26 mouse cellular contexts compared by ENCODE assay signal in the genomic region with DNA sequence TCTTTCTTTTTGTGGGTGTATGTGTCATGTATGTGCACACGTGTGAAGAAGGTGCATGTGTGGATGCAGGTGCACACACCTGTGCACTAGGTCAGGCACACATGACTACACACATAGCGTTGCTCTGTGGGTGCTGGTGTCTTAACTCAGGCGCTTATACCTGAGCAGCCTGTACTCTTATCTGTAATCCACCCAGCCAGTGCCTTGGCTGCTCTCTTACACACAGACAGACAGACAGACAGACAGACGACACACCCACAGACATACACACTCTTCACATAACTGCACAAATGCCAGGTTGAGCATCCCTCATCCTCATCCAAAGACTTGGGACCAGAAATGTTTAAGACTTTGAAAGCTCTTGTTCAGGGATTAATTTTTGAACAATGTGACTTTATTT. TPM values are rescaled to one million over a fixed set of nuclear protein-coding genes. Genes with fewer than 3 reads are reported as not detected.
A peak's percentile ranks its signal among the peaks of the same experiment; 100 is the strongest.
DNase-seq lines count a peak whose midpoint lies in the region; ATAC-seq lines count a peak whose summit lies in the region.
"Had no signal": no experiment of that assay in that cellular context is flagged by ENCODE, and none has a peak within 500 bp of the region (broad histone marks: within the 10 kb centered on the region; RNA-seq: fewer than 3 reads in every experiment).

No protein-coding gene starts in this region.

- H3K4me1 ChIP-seq in midbrain, embryonic 10.5 days, result peaks cover 30% of the 10 kb centered on the region
- peaks cover 7% of the 10 kb centered on the region for H3K4me1 ChIP-seq in midbrain, embryonic 13.5 days (replicated peaks)
- H3K4me1 ChIP-seq in limb, embryonic 10.5 days, result peaks cover 11% of the 10 kb centered on the region; the same call in 1 of the 2 replicates

- no peak overlapping the region for H3K4me3 ChIP-seq in midbrain, embryonic 10.5 days
- no peak overlapping the region for H3K4me3 ChIP-seq in midbrain, embryonic 13.5 days (replicated peaks)
- no peak overlapping the region for H3K4me3 ChIP-seq in limb, embryonic 10.5 days
- H3K4me3 ChIP-seq: embryonic facial prominence, embryonic 13.5 days; embryonic facial prominence, embryonic 15.5 days; erythroblast, embryonic 14.5 days; forebrain, embryonic 10.5 days; forebrain, embryonic 12.5 days had no signal

- 93% methylated on average over 4 of the region's 4 CpGs for WGBS in midbrain, embryonic 10.5 days
- WGBS in midbrain, embryonic 13.5 days, result 88% methylated on average over 4 of the region's 4 CpGs
- 89% methylated on average over 4 of the region's 4 CpGs for WGBS in limb, embryonic 10.5 days

- no peak overlapping the region for H3K9ac ChIP-seq in midbrain, embryonic 13.5 days (replicated peaks)
- H3K9ac ChIP-seq: embryonic facial prominence, embryonic 13.5 days; embryonic facial prominence, embryonic 15.5 days; forebrain, embryonic 12.5 days had no signal

- no peaks in the 10 kb centered on the region for H3K36me3 ChIP-seq in midbrain, embryonic 10.5 days
- no peaks in the 10 kb centered on the region for H3K36me3 ChIP-seq in midbrain, embryonic 13.5 days
- H3K36me3 ChIP-seq in limb, embryonic 10.5 days, result no peaks in the 10 kb centered on the region
- H3K36me3 ChIP-seq: embryonic facial prominence, embryonic 13.5 days; embryonic facial prominence, embryonic 15.5 days; forebrain, embryonic 10.5 days; forebrain, embryonic 12.5 days had no signal

- no peak for ATAC-seq in midbrain, embryonic 13.5 days
- ATAC-seq: forebrain, embryonic 16.5 days had no signal

- intact Hi-C loops in heart, postnatal 14 days (cut with DNase I), result loop anchor here (10.0 kb wide), 1 partner anchor 169 kb away; no protein-coding TSS in a partner anchor

- no peak overlapping the region for H3K4me2 ChIP-seq in midbrain, embryonic 13.5 days (replicated peaks)
- H3K4me2 ChIP-seq: embryonic facial prominence, embryonic 13.5 days; embryonic facial prominence, embryonic 15.5 days; forebrain, embryonic 12.5 days had no signal

- H3K27me3 ChIP-seq in midbrain, embryonic 10.5 days (ENCODE audit: low read depth, poor library complexity, severe bottlenecking), result no peaks in the 10 kb centered on the region
- H3K27me3 ChIP-seq in midbrain, embryonic 13.5 days, result no peaks in the 10 kb centered on the region
- no peaks in the 10 kb centered on the region for H3K27me3 ChIP-seq in limb, embryonic 10.5 days (ENCODE audit: low read depth, poor library complexity, severe bottlenecking)
- H3K27me3 ChIP-seq: embryonic facial prominence, embryonic 13.5 days; embryonic facial prominence, embryonic 15.5 days; forebrain, embryonic 12.5 days had no signal

- DNase-seq in heart, adult 11 months, result peak; percentile 55
- DNase-seq in heart, postnatal 14 days, result no peak
- no peak for DNase-seq in midbrain, embryonic 10.5 days (ENCODE audit: low spot score)
- DNase-seq in limb, embryonic 10.5 days (ENCODE audit: low spot score), result peak; percentile 19
- no peak for DNase-seq in layer of hippocampus, adult 8-10 months (ENCODE audit: low spot score in 2 of 2)
- DNase-seq: adrenal gland, adult 2 months; adrenal gland, postnatal 10 days; adrenal gland, postnatal 25 days; cerebellum, adult 11 months; cerebellum, adult 18-20 months; cerebellum, adult 8-10 months; cerebellum, adult 9-11 months; cerebellum, postnatal 14 days; cerebellum, postnatal 36 days; embryo, embryonic 11 days had no signal

- H3K9me3 ChIP-seq in midbrain, embryonic 10.5 days (replicated peaks), result no peaks in the 10 kb centered on the region
- H3K9me3 ChIP-seq in midbrain, embryonic 13.5 days, result no peaks in the 10 kb centered on the region
- no peaks in the 10 kb centered on the region for H3K9me3 ChIP-seq in limb, embryonic 10.5 days (replicated peaks)
- H3K9me3 ChIP-seq: embryonic facial prominence, embryonic 13.5 days; embryonic facial prominence, embryonic 15.5 days; forebrain, embryonic 10.5 days; forebrain, embryonic 12.5 days had no signal

- peak overlapping the region; percentile 57; the same call in 1 of the 2 replicates for H3K27ac ChIP-seq in midbrain, embryonic 10.5 days (replicated peaks)
- no peak overlapping the region for H3K27ac ChIP-seq in midbrain, embryonic 13.5 days
- H3K27ac ChIP-seq in limb, embryonic 10.5 days, result no peak overlapping the region
- H3K27ac ChIP-seq: embryonic facial prominence, embryonic 13.5 days; embryonic facial prominence, embryonic 15.5 days; forebrain, embryonic 10.5 days; forebrain, embryonic 12.5 days had no signal

RNA-seq across cellular contexts. Expression of a gene that starts 12.8 kb away (rescaled TPM):
- not detected for total RNA-seq in heart, postnatal 14 days (2021)
- not detected in 2 replicates for polyA plus RNA-seq in midbrain, embryonic 10.5 days (2016; fragmentation: Nextera tagmentation; extraction: Ambion mirVana)
- polyA plus RNA-seq in midbrain, embryonic 13.5 days (2015; fragmentation: Nextera tagmentation; extraction: Ambion mirVana), result not detected in 2 replicates
- polyA plus RNA-seq in limb, embryonic 10.5 days (2016; fragmentation: Nextera tagmentation; extraction: Ambion mirVana), result not detected in 2 replicates
- not detected for total RNA-seq in layer of hippocampus, adult 8-10 months (2022)
- total RNA-seq: adrenal gland, adult 2 months; adrenal gland, postnatal 10 days; adrenal gland, postnatal 25 days; adrenal gland, postnatal 4 days; ES-E14; MEL had no signal
- polyA plus RNA-seq: adrenal gland, adult 2 months; embryonic facial prominence, embryonic 11.5 days; embryonic facial prominence, embryonic 13.5 days; embryonic facial prominence, embryonic 15.5 days; erythroblast, embryonic 14.5 days; forebrain, embryonic 10.5 days; forebrain, embryonic 12.5 days; forebrain, embryonic 16.5 days had no signal

Comparison
In these comparisons a context has a peak if more than half of its experiments do, and no peak if none do; other contexts are left out.
1. DNase-seq: peak in heart, adult 11 months (single experiment) and limb, embryonic 10.5 days (single experiment); none in heart, postnatal 14 days (0 of 2), midbrain, embryonic 10.5 days (single experiment) and layer of hippocampus, adult 8-10 months (0 of 2).